ENCODE assay signal across 13 mouse cellular contexts in the genomic region with DNA sequence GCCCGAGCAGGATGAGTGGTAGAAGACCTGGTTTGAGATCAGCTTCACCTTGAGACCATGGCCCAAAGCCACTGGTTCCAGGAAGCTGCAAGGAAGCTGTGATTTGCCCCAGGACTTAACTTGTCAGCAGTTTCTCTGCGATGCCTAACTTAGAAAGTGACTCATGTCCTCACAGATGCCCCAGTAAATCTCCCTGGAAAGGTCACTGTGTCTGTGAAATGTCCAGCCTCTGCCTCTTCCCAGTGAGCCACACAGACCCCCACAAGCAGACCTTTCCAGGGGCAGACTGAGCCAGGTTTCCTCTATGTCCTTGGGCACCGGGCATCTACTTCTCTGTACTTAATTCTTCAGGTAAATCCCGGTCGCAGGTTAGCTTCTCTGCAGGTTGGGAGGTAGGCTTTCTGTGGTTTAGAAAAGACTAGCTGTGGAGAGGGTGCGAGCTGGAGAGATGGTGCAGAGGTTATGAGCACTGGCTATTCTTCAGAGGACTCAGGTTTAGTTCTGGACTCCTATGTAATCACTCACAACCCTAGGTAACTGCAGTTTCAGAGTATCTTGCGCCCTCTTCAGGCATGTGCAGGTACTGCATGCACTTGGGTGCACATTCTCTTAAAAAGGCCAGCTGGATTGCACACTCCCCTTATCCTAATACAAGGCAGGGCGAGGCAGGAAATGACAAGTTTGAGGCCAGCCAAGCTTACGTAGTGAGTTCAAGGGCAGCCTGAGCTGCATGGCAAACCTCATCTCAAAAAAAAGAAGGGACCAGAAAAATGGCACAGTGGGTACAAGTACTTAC. TPM values are rescaled to one million over a fixed set of nuclear protein-coding genes. Genes with fewer than 3 reads are reported as not detected.
A peak's percentile ranks its signal among the peaks of the same experiment; 100 is the strongest.
DNase-seq lines count a peak whose midpoint lies in the region; ATAC-seq and TF ChIP-seq lines count a peak whose summit lies in the region.
"Had no signal": no experiment of that assay in that cellular context is flagged by ENCODE, and none has a peak within 500 bp of the region (broad histone marks: within the 10 kb centered on the region; RNA-seq: fewer than 3 reads in every experiment).

No protein-coding gene starts in this region.

- TF ChIP-seq CTCF in thymus, adult 2 months (IDR thresholded peaks at IDR 0.05; ENCODE audit: borderline replicate concordance, control insufficient read depth, extremely low read depth, insufficient read depth, low read length, poor library complexity) = no peak

- peaks cover 22% of the 10 kb centered on the region for H3K36me3 ChIP-seq in heart, embryonic 12.5 days
- no peaks in the 10 kb centered on the region for H3K36me3 ChIP-seq in thymus, adult 2 months (ENCODE audit: control insufficient read depth, insufficient read depth, low read length)
- no peaks in the 10 kb centered on the region for H3K36me3 ChIP-seq in hindbrain, embryonic 13.5 days

- H3K4me2 ChIP-seq in heart, embryonic 12.5 days = no peak overlapping the region
- H3K4me2 ChIP-seq in hindbrain, embryonic 13.5 days = no peak overlapping the region

- peak; percentile 41; the same call in 1 of the 2 replicates for ATAC-seq in heart, embryonic 12.5 days (ENCODE audit: insufficient number of reproducible peaks, low FRiP score)
- peak; percentile 27; the same call in 1 of the 2 replicates for ATAC-seq in granulocyte monocyte progenitor cell, adult 5-6 weeks (replicated peaks; ENCODE audit: poor library complexity, severe bottlenecking)
- no peak for ATAC-seq in hindbrain, embryonic 13.5 days (ENCODE audit: low FRiP score)

- H3K9ac ChIP-seq in heart, embryonic 12.5 days = 0 out of 2 replicates have a peak overlapping the region, but pooled peaks have one; percentile 3
- H3K9ac ChIP-seq in hindbrain, embryonic 13.5 days = no peak overlapping the region

- WGBS in heart, embryonic 12.5 days = 69% methylated on average over 9 of the region's 9 CpGs
- 91% methylated on average over 9 of the region's 9 CpGs for WGBS in thymus, adult 2 months
- 91% methylated on average over 9 of the region's 9 CpGs for WGBS in hindbrain, embryonic 13.5 days

- 0 out of 2 replicates have a peak, but pooled peaks cover 7% of the 10 kb centered on the region for H3K9me3 ChIP-seq in heart, embryonic 12.5 days (replicated peaks)
- H3K9me3 ChIP-seq in hindbrain, embryonic 13.5 days = no peaks in the 10 kb centered on the region

- H3K4me1 ChIP-seq in heart, embryonic 12.5 days (replicated peaks) = peaks cover 45% of the 10 kb centered on the region
- no peaks in the 10 kb centered on the region for H3K4me1 ChIP-seq in thymus, adult 2 months (replicated peaks; ENCODE audit: control insufficient read depth, insufficient read depth, low read length)
- no peaks in the 10 kb centered on the region for H3K4me1 ChIP-seq in hindbrain, embryonic 13.5 days (replicated peaks)

- no peak for TF ChIP-seq POLR2A in thymus, adult 2 months (IDR thresholded peaks at IDR 0.05; ENCODE audit: control insufficient read depth, extremely low read depth, insufficient read depth, low read length, poor library complexity)

- H3K27ac ChIP-seq in heart, embryonic 12.5 days (ENCODE audit: poor library complexity, severe bottlenecking) = peak overlapping the region; percentile 86
- H3K27ac ChIP-seq in thymus, adult 2 months (ENCODE audit: control insufficient read depth, insufficient read depth, low read length) = no peak overlapping the region
- no peak overlapping the region for H3K27ac ChIP-seq in hindbrain, embryonic 13.5 days

- H3K4me3 ChIP-seq in heart, embryonic 12.5 days = no peak overlapping the region
- no peak overlapping the region for H3K4me3 ChIP-seq in thymus, adult 2 months (ENCODE audit: control insufficient read depth, insufficient read depth, low read length)
- H3K4me3 ChIP-seq in hindbrain, embryonic 13.5 days = no peak overlapping the region

- no peaks in the 10 kb centered on the region for H3K27me3 ChIP-seq in heart, embryonic 12.5 days (replicated peaks)
- H3K27me3 ChIP-seq in thymus, adult 2 months (ENCODE audit: control insufficient read depth, insufficient read depth, low read length) = no peaks in the 10 kb centered on the region
- no peaks in the 10 kb centered on the region for H3K27me3 ChIP-seq in hindbrain, embryonic 13.5 days

- no peak for DNase-seq in heart, adult 9 months (ENCODE audit: low spot score in 2 of 2)
- DNase-seq in thymus, postnatal 4 days = peak; percentile 41
- DNase-seq in thymus, adult 2 months = no peak
- DNase-seq in spleen, postnatal 36 days (ENCODE audit: low spot score in 2 of 2) = no peak
- no peak for DNase-seq in ovary, postnatal 36 days (ENCODE audit: low spot score)
- DNase-seq: embryo, embryonic 11 days; midbrain, embryonic 14.5 days; right cerebral cortex, postnatal 14 days had no signal

RNA-seq across cellular contexts. Expression of a gene that starts 16.7 kb away (rescaled TPM):
- 39.9 and 41.0 TPM in 2 replicates for polyA plus RNA-seq in heart, embryonic 12.5 days (2016; fragmentation: Nextera tagmentation; extraction: Ambion mirVana)
- polyA plus RNA-seq in thymus, adult 2 months (2012; rRNA removed) = 8.0 and 8.2 TPM in 2 replicates
- not detected in 2 replicates for total RNA-seq in granulocyte monocyte progenitor cell, adult 5-6 weeks (2014; fragmentation: Nextera tagmentation)
- not detected in 2 replicates for total RNA-seq in granulocyte monocyte progenitor cell, adult 5-6 weeks (2017)
- 2.3 and 2.7 TPM in 2 replicates for polyA plus RNA-seq in hindbrain, embryonic 13.5 days (2015; fragmentation: Nextera tagmentation; extraction: Ambion mirVana)

RNA-seq across cellular contexts. Expression of a gene that starts 27.1 kb away (rescaled TPM):
- not detected in 2 replicates for polyA plus RNA-seq in heart, embryonic 12.5 days (2016; fragmentation: Nextera tagmentation; extraction: Ambion mirVana)
- polyA plus RNA-seq in thymus, adult 2 months (2012; rRNA removed) = not detected in 2 replicates
- total RNA-seq in granulocyte monocyte progenitor cell, adult 5-6 weeks (2014; fragmentation: Nextera tagmentation) = not detected in 2 replicates
- total RNA-seq in granulocyte monocyte progenitor cell, adult 5-6 weeks (2017) = not detected in 2 replicates
- polyA plus RNA-seq in hindbrain, embryonic 13.5 days (2015; fragmentation: Nextera tagmentation; extraction: Ambion mirVana) = not detected in 2 replicates
- total RNA-seq: left cerebral cortex, postnatal 14 days had no signal
- polyA plus RNA-seq: gonadal fat pad, adult 2 months; midbrain, embryonic 14.5 days had no signal

RNA-seq across cellular contexts. Expression of a gene that starts 45.8 kb away (rescaled TPM):
- polyA plus RNA-seq in heart, embryonic 12.5 days (2016; fragmentation: Nextera tagmentation; extraction: Ambion mirVana) = 2.8 and 4.1 TPM in 2 replicates
- 69.5 and 76.2 TPM in 2 replicates for polyA plus RNA-seq in thymus, adult 2 months (2012; rRNA removed)
- 29.2 and 30.2 TPM in 2 replicates for total RNA-seq in granulocyte monocyte progenitor cell, adult 5-6 weeks (2014; fragmentation: Nextera tagmentation)
- 8.2 and 10.8 TPM in 2 replicates for total RNA-seq in granulocyte monocyte progenitor cell, adult 5-6 weeks (2017)
- polyA plus RNA-seq in hindbrain, embryonic 13.5 days (2015; fragmentation: Nextera tagmentation; extraction: Ambion mirVana) = 6.1 and 9.5 TPM in 2 replicates
